Mouse (Mus musculus) intestine, postnatal 0 days (tissue): Measurements from ENCODE around the gene Tigd3. TPM values are rescaled to one million over a fixed set of nuclear protein-coding genes. Genes with fewer than 3 reads are reported as not detected.
"Not testable (repeated sequence)": the region's sequence is repeated elsewhere in the genome, so short reads cannot be mapped to it uniquely, and the experiment has no call there.

Source experiments
- ATAC-seq: fragments of 200-750 bp; cut with Nextera tagmentation; 2 replicates; pipeline ENCODE4 v1.8.0; 2017; ENCODE audit warnings: mild to moderate bottlenecking, moderate TSS enrichment, moderate library complexity
- H3K27ac ChIP-seq: fragments of 300-500 bp; sonication (generic); 2 replicates; pipeline ENCODE4 v1.5.1; 2014; ENCODE audit warnings: mild to moderate bottlenecking, low read depth, low read length, moderate library complexity
- H3K27me3 ChIP-seq: fragments of 300-500 bp; sonication (generic); replicated peaks from 2 replicates; pipeline ENCODE4 v1.6.1; 2014; ENCODE audit warnings: low read length, mixed read lengths; ENCODE audit not compliant: control insufficient read depth, insufficient read depth
- H3K36me3 ChIP-seq: fragments of 300-500 bp; sonication (generic); 2 replicates; pipeline ENCODE4 v1.6.1; 2014; ENCODE audit warnings: mild to moderate bottlenecking, moderate library complexity; ENCODE audit not compliant: control insufficient read depth, insufficient read depth
- H3K4me1 ChIP-seq: fragments of 300-500 bp; sonication (generic); replicated peaks from 2 replicates; pipeline ENCODE4 v1.6.1; 2014; ENCODE audit warnings: antibody characterized with exemption, low read length, mixed read lengths; ENCODE audit not compliant: control insufficient read depth, insufficient read depth
- H3K4me2 ChIP-seq: fragments of 300-500 bp; sonication (generic); replicated peaks from 2 replicates; pipeline ENCODE4 v1.6.1; 2014; ENCODE audit warnings: low read depth, mild to moderate bottlenecking, moderate library complexity
- H3K4me3 ChIP-seq: fragments of 300-500 bp; sonication (generic); 2 replicates; pipeline ENCODE4 v1.5.1; 2014; ENCODE audit warnings: low read depth, low read length
- H3K9ac ChIP-seq: fragments of 300-500 bp; sonication (generic); 2 replicates; pipeline ENCODE4 v1.6.1; 2014; ENCODE audit warnings: mild to moderate bottlenecking, low read depth, low read length
- H3K9me3 ChIP-seq: fragments of 300-500 bp; sonication (generic); 2 replicates; pipeline ENCODE4 v1.6.1; 2016; ENCODE audit warnings: mixed run types; ENCODE audit not compliant: control insufficient read depth
- CTCF ChIP-seq: sonication (generic); IDR thresholded peaks from 2 replicates; pipeline ENCODE4 v1.5.1; 2016; ENCODE audit warnings: low read depth, mild to moderate bottlenecking, control low read depth, antibody characterized with exemption, moderate library complexity
- WGBS: fragments of 180-500 bp; shearing (Covaris S2); extraction: QIAGEN DNeasy Blood & Tissue Kit; methylation state at CpG from one replicate; pipeline ENCODE4 v1.1.7; 2014; 5-methylcytosine and 5-hydroxymethylcytosine counted together
- polyA plus RNA-seq: library from polyadenylated mRNA; unstranded; fragments of >200 nt; fragmentation: Nextera tagmentation; extraction: Ambion mirVana; gene quantifications from 2 replicates; pipeline ENCODE4 v1.2.1, GENCODE M21; 2015

Tigd3 gene
- polyA plus RNA-seq, 1 experiment from 2014 or later: 1.0 TPM

- no peak for ATAC-seq
- Histone ChIP-seq H3K4me2 (no peak overlapping the region), H3K4me1 (peaks cover 3% of the 10 kb centered on the region; the same call in 1 of the 2 replicates)
These were observed 8.1 kb downstream of the Tigd3 start for GRCm38 (mm10) chr19:5885838-5886237.

GRCm38 (mm10) chr19:5883935-5884334 lies 10.0 kb downstream of the Tigd3 start:
- Histone ChIP-seq H3K9ac (no peak overlapping the region), H3K36me3 (no peaks in the 10 kb centered on the region), H3K4me1 (peaks cover 3% of the 10 kb centered on the region; the same call in 1 of the 2 replicates), H3K27ac (peak overlapping the region; percentile 22), H3K4me2 (no peak overlapping the region), H3K9me3 (no peaks in the 10 kb centered on the region), H3K27me3 (no peaks in the 10 kb centered on the region), H3K4me3 (no peak overlapping the region)
- 16% methylated on average over 1 of the region's 1 CpGs for WGBS
- peak; percentile 51 for ATAC-seq
- TF ChIP-seq CTCF: no peak

More at GRCm38 (mm10) chr19:5885838-5886237, 8.1 kb downstream of the Tigd3 start:
- H3K27ac ChIP-seq: no peak overlapping the region
- 62% methylated on average over 4 of the region's 4 CpGs for WGBS
- H3K9me3 ChIP-seq: no peaks in the 10 kb centered on the region
- H3K27me3 ChIP-seq: no peaks in the 10 kb centered on the region
- H3K9ac ChIP-seq: no peak overlapping the region
- peak; percentile 71 for TF ChIP-seq CTCF
- H3K36me3 ChIP-seq: no peaks in the 10 kb centered on the region
- H3K4me3 ChIP-seq: no peak overlapping the region

GRCm38 (mm10) chr19:5882079-5882478 lies 11.9 kb downstream of the Tigd3 start:
- not testable (repeated sequence) for H3K27ac ChIP-seq, H3K4me1 ChIP-seq, ATAC-seq

GRCm38 (mm10) chr19:5881155-5881554 lies 12.8 kb downstream of the Tigd3 start:
- peak; percentile 62 for ATAC-seq
- Histone ChIP-seq H3K4me2 (no peak overlapping the region), H3K27me3 (no peaks in the 10 kb centered on the region), H3K9me3 (no peaks in the 10 kb centered on the region), H3K9ac (no peak overlapping the region), H3K4me3 (no peak overlapping the region), H3K36me3 (no peaks in the 10 kb centered on the region), H3K4me1 (no peaks in the 10 kb centered on the region; the same call in 1 of the 2 replicates), H3K27ac (no peak overlapping the region; the same call in 1 of the 2 replicates)
- no peak for TF ChIP-seq CTCF
- 48% methylated on average over 6 of the region's 6 CpGs for WGBS

More at GRCm38 (mm10) chr19:5882079-5882478, 11.9 kb downstream of the Tigd3 start:
- 70% methylated on average over 5 of the region's 5 CpGs for WGBS
- not testable (repeated sequence) for H3K36me3 ChIP-seq, H3K4me3 ChIP-seq, H3K9ac ChIP-seq, H3K27me3 ChIP-seq, H3K9me3 ChIP-seq, H3K4me2 ChIP-seq

- H3K4me3 ChIP-seq: no peak overlapping the region
- no peak overlapping the region for H3K27ac ChIP-seq
- no peak for TF ChIP-seq CTCF
These were observed 14.2 kb downstream of the Tigd3 start for GRCm38 (mm10) chr19:5879735-5880134.

GRCm38 (mm10) chr19:5878916-5879315 lies 15.0 kb downstream of the Tigd3 start:
- no peak for TF ChIP-seq CTCF
- no peak overlapping the region for H3K4me3 ChIP-seq
- peak overlapping the region; percentile 21; the same call in 1 of the 2 replicates for H3K4me2 ChIP-seq
- 86% methylated on average over 3 of the region's 3 CpGs for WGBS
- H3K4me1 ChIP-seq: peaks cover 2% of the 10 kb centered on the region; the same call in 1 of the 2 replicates
- no peaks in the 10 kb centered on the region for H3K27me3 ChIP-seq
- no peak overlapping the region for H3K27ac ChIP-seq
- H3K36me3 ChIP-seq: no peaks in the 10 kb centered on the region
- no peak for ATAC-seq
- H3K9me3 ChIP-seq: no peaks in the 10 kb centered on the region
- H3K9ac ChIP-seq: peak overlapping the region; percentile 26; the same call in 1 of the 2 replicates

More at GRCm38 (mm10) chr19:5879735-5880134, 14.2 kb downstream of the Tigd3 start:
- H3K9ac ChIP-seq: no peak overlapping the region
- no peak overlapping the region for H3K4me2 ChIP-seq
- no peaks in the 10 kb centered on the region for H3K36me3 ChIP-seq
- H3K4me1 ChIP-seq: no peaks in the 10 kb centered on the region; the same call in 1 of the 2 replicates
- WGBS: 93% methylated on average over 7 of the region's 7 CpGs
- no peaks in the 10 kb centered on the region for H3K27me3 ChIP-seq
- no peaks in the 10 kb centered on the region for H3K9me3 ChIP-seq
- ATAC-seq: no peak
